Mouse (Mus musculus) neural tube, embryonic 14.5 days (tissue): ENCODE measurements at regions not wholly inside any gene's neighbourhood (a gene's known extent, or its start where the extent isn't known, plus 50 kb on each side); places are given as distances from the start of the nearest gene placed in this dataset.

Experiments
- ATAC-seq: fragments of 200-750 bp; cut with Nextera tagmentation; 2 replicates; pipeline ENCODE4 v1.8.0; 2017; ENCODE audit warnings: low read depth, mild to moderate bottlenecking, moderate TSS enrichment, moderate library complexity
- H3K27ac ChIP-seq: fragments of 300-500 bp; sonication (generic); 2 replicates; pipeline ENCODE4 v1.5.1; 2014; ENCODE audit warnings: low read depth, mild to moderate bottlenecking, control low read depth, low read length, moderate library complexity, mixed read lengths
- H3K27me3 ChIP-seq: fragments of 300-500 bp; sonication (generic); 2 replicates; pipeline ENCODE4 v1.6.1; 2014; ENCODE audit warnings: low read length; ENCODE audit not compliant: control insufficient read depth, insufficient read depth
- H3K36me3 ChIP-seq: fragments of 300-500 bp; sonication (generic); 2 replicates; pipeline ENCODE4 v1.6.1; 2014; ENCODE audit warnings: low read length, mixed read lengths; ENCODE audit not compliant: control insufficient read depth, insufficient read depth
- H3K4me1 ChIP-seq: fragments of 300-500 bp; sonication (generic); 2 replicates; pipeline ENCODE4 v1.6.1; 2014; ENCODE audit warnings: low read length; ENCODE audit not compliant: control insufficient read depth, insufficient read depth
- H3K4me2 ChIP-seq: fragments of 300-500 bp; sonication (generic); 2 replicates; pipeline ENCODE4 v1.6.1; 2014; ENCODE audit warnings: mild to moderate bottlenecking, low read depth, low read length, control low read depth
- H3K4me3 ChIP-seq: fragments of 300-500 bp; sonication (generic); 2 replicates; pipeline ENCODE4 v1.5.1; 2014; ENCODE audit warnings: low read depth, low read length, control low read depth, mixed read lengths
- H3K9ac ChIP-seq: fragments of 300-500 bp; sonication (generic); replicated peaks from 2 replicates; pipeline ENCODE4 v1.6.1; 2014; ENCODE audit warnings: low read depth, mild to moderate bottlenecking, control low read depth, low read length, mixed read lengths
- H3K9me3 ChIP-seq: fragments of 300-500 bp; sonication (generic); 2 replicates; pipeline ENCODE4 v1.6.1; 2016; ENCODE audit warnings: low read length; ENCODE audit not compliant: control insufficient read depth
- WGBS: fragments of 180-500 bp; shearing (Covaris S2); extraction: QIAGEN DNeasy Blood & Tissue Kit; methylation state at CpG from one replicate; pipeline ENCODE4 v1.1.7; 2014; 5-methylcytosine and 5-hydroxymethylcytosine counted together

- no peaks in the 10 kb centered on the region for H3K9me3 ChIP-seq
- no peaks in the 10 kb centered on the region for H3K36me3 ChIP-seq
- no peak overlapping the region for H3K9ac ChIP-seq
- no peak overlapping the region for H3K4me2 ChIP-seq
- no peak overlapping the region for H3K4me3 ChIP-seq
- ATAC-seq = no peak
- 66% methylated on average over 6 of the region's 6 CpGs for WGBS
- no peaks in the 10 kb centered on the region for H3K27me3 ChIP-seq
- no peak overlapping the region for H3K27ac ChIP-seq
- no peaks in the 10 kb centered on the region for H3K4me1 ChIP-seq
Observed at GRCm38 (mm10) chr9:53045788-53046187, 202.1 kb downstream of the Ddx10 start.

GRCm38 (mm10) chr9:53033797-53034196, 214.1 kb downstream of the Ddx10 start:
- no peak overlapping the region for H3K9ac ChIP-seq
- H3K27me3 ChIP-seq = no peaks in the 10 kb centered on the region
- no peak overlapping the region for H3K4me3 ChIP-seq
- ATAC-seq = no peak
- H3K9me3 ChIP-seq = no peaks in the 10 kb centered on the region
- no peaks in the 10 kb centered on the region for H3K4me1 ChIP-seq
- no peak overlapping the region for H3K27ac ChIP-seq
- no peaks in the 10 kb centered on the region for H3K36me3 ChIP-seq
- no peak overlapping the region for H3K4me2 ChIP-seq
- WGBS = 90% methylated on average over 4 of the region's 4 CpGs

DNA sequence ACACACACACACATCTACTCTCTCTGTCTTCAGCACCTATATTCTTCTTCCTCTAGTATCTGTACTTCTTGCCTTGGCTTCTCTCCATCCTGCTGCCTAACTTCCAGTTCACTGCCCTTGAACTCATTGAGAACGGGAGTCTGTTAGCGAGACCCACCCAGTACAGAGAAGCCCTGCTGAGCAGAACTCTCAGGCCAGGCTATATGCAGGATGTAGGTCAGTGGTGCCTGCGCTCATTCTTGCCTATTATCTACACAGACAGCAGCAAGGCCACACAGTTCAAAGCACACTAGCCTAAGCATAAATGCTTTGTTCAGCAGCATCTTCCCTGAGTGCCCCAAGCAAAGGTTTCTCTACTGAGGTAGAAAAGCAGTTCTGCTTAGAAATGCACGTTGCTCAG, 225.8 kb downstream of the Ddx10 start:
- H3K36me3 ChIP-seq = no peaks in the 10 kb centered on the region
- H3K4me3 ChIP-seq = no peak overlapping the region
- H3K27me3 ChIP-seq = no peaks in the 10 kb centered on the region
- H3K9me3 ChIP-seq = no peaks in the 10 kb centered on the region
- no peaks in the 10 kb centered on the region for H3K4me1 ChIP-seq
- H3K4me2 ChIP-seq = no peak overlapping the region
- no peak overlapping the region for H3K27ac ChIP-seq
- WGBS = 74% methylated on average over 4 of the region's 4 CpGs
- ATAC-seq = no peak
- no peak overlapping the region for H3K9ac ChIP-seq

DNA sequence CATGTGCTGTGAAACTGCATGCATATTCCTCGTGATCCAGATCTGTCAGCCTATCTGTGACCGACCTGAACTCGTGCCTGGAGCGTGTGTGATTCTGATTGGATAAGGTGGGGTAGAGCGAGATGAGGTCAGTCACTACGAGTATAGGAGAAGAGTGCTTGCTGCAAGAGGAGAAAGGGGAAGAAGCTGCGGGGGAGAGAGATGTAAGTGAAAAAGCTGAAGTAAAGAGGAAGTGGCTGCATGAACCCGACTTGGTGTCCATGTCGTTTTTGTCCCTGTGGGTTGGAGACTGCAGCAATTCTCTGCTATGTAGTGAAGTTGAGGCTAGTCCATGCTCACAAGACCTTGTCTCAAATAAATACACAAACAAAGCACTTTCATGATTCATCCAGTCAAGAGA, 237.1 kb downstream of the Ddx10 start:
- Histone ChIP-seq H3K9ac (no peak overlapping the region), H3K27ac (no peak overlapping the region), H3K9me3 (no peaks in the 10 kb centered on the region), H3K4me3 (no peak overlapping the region), H3K4me1 (no peaks in the 10 kb centered on the region), H3K4me2 (no peak overlapping the region), H3K27me3 (no peaks in the 10 kb centered on the region), H3K36me3 (no peaks in the 10 kb centered on the region)
- WGBS = 94% methylated on average over 9 of the region's 9 CpGs
- no peak for ATAC-seq

DNA sequence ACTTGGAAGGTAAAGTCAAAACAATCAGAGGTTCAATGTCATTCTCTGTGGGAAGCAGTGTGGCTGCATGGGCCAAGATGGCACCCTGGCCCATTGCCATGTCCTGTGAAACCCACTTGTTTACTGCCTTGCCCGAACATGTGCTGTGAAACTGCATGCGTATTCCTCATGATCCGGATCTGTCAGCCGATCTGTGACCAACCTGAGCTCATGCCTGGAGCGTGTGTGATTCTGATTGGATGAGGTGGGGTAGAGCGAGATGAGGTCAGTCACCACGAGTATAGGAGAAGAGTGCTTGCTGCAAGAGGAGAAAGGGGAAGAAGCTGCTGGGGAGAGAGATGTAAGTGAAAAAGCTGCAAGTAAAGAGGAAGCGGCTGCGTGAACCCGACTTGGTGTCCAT, 240.5 kb downstream of the Ddx10 start:
- Histone ChIP-seq H3K27ac (no peak overlapping the region), H3K4me3 (no peak overlapping the region), H3K4me1 (no peaks in the 10 kb centered on the region), H3K36me3 (no peaks in the 10 kb centered on the region), H3K27me3 (no peaks in the 10 kb centered on the region), H3K9me3 (no peaks in the 10 kb centered on the region), H3K9ac (no peak overlapping the region), H3K4me2 (no peak overlapping the region)
- WGBS = 92% methylated on average over 10 of the region's 10 CpGs
- ATAC-seq = no peak

DNA sequence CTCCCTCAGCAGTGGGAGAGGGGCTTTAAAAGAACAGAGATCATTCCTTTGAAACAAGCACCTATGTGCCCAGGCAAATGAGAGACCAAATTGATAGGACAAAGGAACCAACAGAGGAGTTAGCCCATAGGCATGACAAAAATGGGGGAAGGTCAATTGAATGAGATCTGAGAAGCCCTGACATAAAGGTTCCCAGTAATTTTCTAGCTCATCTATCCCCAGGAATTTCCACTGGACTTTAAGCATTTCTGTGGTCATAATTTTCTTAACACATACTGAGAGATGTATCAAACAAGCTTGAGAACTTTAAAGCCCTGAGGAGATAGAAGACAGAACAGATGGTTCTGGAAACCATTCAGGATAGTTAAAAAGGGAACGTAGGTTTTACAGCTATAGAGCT, 241.8 kb downstream of the Ddx10 start:
- Histone ChIP-seq H3K4me3 (no peak overlapping the region), H3K9ac (no peak overlapping the region), H3K4me1 (no peaks in the 10 kb centered on the region), H3K36me3 (no peaks in the 10 kb centered on the region), H3K9me3 (no peaks in the 10 kb centered on the region), H3K4me2 (no peak overlapping the region), H3K27me3 (no peaks in the 10 kb centered on the region), H3K27ac (no peak overlapping the region)
- no peak for ATAC-seq
- 58% methylated on average over 1 of the region's 1 CpGs for WGBS

DNA sequence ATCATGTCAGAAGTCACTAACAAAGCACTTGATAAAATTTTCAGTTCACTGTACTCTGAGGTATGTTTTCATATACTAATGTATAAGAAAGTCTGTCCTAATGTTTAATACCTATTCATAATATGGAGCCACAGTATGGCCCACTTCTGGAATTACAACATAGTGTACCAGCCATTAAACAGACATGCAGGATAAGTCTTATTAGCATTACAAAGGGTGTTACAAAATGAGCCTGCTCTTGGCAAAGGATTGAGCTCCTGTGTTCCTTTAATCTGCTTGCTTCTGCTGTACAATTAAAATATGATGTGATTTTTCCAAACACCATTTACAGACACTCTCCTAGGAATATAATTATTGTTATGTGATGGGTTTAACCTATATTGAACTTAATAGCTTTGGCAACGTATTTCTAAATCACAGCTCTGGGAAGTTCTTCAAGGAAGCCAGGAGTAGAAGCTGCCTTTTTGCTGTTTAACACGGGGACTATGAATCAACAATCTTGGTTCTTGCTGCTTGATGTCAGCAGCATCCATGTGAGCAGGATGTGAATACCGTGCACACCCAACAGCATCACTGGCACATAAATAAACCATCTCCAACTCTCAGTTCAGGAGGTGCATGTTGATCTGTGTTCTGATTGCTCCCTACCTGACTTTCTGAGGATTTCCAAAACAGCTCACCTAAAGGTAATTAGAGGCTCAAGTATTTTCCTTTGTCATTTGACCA, 243.4 kb downstream of the Ddx10 start:
- Histone ChIP-seq H3K4me1 (no peaks in the 10 kb centered on the region), H3K9ac (no peak overlapping the region), H3K4me2 (no peak overlapping the region), H3K9me3 (no peaks in the 10 kb centered on the region), H3K4me3 (no peak overlapping the region), H3K27ac (no peak overlapping the region), H3K27me3 (no peaks in the 10 kb centered on the region), H3K36me3 (no peaks in the 10 kb centered on the region)
- 45% methylated on average over 3 of the region's 3 CpGs for WGBS
- no peak for ATAC-seq

DNA sequence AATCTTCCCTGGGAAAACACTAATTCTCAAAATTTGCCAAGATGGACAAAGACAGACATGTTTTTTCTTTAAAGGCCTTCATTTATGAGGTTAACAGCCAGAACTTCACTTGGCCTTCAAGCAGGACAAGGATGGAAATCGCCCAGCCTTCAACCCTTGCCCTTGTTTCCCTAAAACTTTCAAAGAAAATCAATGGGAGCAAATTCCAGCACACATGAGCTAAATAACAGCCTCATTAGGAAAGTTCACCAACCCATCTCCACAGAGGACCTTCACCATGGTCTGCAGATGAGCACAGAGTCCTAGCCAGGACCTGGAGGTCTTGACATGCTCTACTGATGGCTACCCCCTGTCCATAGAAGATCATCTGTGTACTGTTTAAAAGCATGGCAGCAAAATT, 271.8 kb downstream of the Ddx10 start:
- no peak for ATAC-seq
- no peak overlapping the region for H3K4me2 ChIP-seq
- H3K9ac ChIP-seq = no peak overlapping the region
- no peak overlapping the region for H3K4me3 ChIP-seq
- 95% methylated on average over 1 of the region's 1 CpGs for WGBS
- H3K27me3 ChIP-seq = no peaks in the 10 kb centered on the region
- H3K4me1 ChIP-seq = no peaks in the 10 kb centered on the region
- no peak overlapping the region for H3K27ac ChIP-seq
- H3K9me3 ChIP-seq = no peaks in the 10 kb centered on the region
- no peaks in the 10 kb centered on the region for H3K36me3 ChIP-seq

- Histone ChIP-seq H3K9me3 (no peaks in the 10 kb centered on the region), H3K36me3 (no peaks in the 10 kb centered on the region), H3K4me3 (no peak overlapping the region), H3K9ac (no peak overlapping the region), H3K27me3 (no peaks in the 10 kb centered on the region), H3K27ac (no peak overlapping the region), H3K4me2 (no peak overlapping the region), H3K4me1 (no peaks in the 10 kb centered on the region)
- ATAC-seq = no peak
- WGBS = 96% methylated on average over 4 of the region's 4 CpGs
Observed at GRCm38 (mm10) chr9:52965631-52966030, 282.2 kb downstream of the Ddx10 start.
